Mouse (Mus musculus) stomach, postnatal 0 days (tissue): Measurements from ENCODE around the gene Mecom. TPM values are rescaled to one million over a fixed set of nuclear protein-coding genes. Genes with fewer than 3 reads are reported as not detected.
A peak's percentile ranks its signal among the peaks of the same experiment; 100 is the strongest.

Source experiments
- ATAC-seq: fragments of 200-750 bp; cut with Nextera tagmentation; 2 replicates; pipeline ENCODE4 v1.8.0; 2017; ENCODE audit not compliant: low FRiP score, low TSS enrichment
- DNase-seq: peaks from one replicate; pipeline ENCODE4 v3.0.0-alpha.2; 2016; ENCODE audit warnings: low spot score
- H3K27ac ChIP-seq: fragments of 300-500 bp; sonication (generic); replicated peaks from 2 replicates; pipeline ENCODE4 v1.5.1; 2014; ENCODE audit warnings: mild to moderate bottlenecking, control low read depth
- H3K27me3 ChIP-seq: fragments of 300-500 bp; sonication (generic); 2 replicates; pipeline ENCODE4 v1.6.1; 2014; ENCODE audit warnings: low read length; ENCODE audit not compliant: control insufficient read depth, insufficient read depth
- H3K36me3 ChIP-seq: fragments of 300-500 bp; sonication (generic); 2 replicates; pipeline ENCODE4 v1.6.1; 2014; ENCODE audit warnings: low read length, mixed read lengths; ENCODE audit not compliant: control insufficient read depth, insufficient read depth
- H3K4me1 ChIP-seq: fragments of 300-500 bp; sonication (generic); replicated peaks from 2 replicates; pipeline ENCODE4 v1.6.1; 2014; ENCODE audit warnings: antibody characterized with exemption; ENCODE audit not compliant: control insufficient read depth, insufficient read depth
- H3K4me2 ChIP-seq: fragments of 300-500 bp; sonication (generic); replicated peaks from 2 replicates; pipeline ENCODE4 v1.6.1; 2014; ENCODE audit warnings: low read depth, mild to moderate bottlenecking, control low read depth, moderate library complexity
- H3K4me3 ChIP-seq: fragments of 300-500 bp; sonication (generic); 2 replicates; pipeline ENCODE4 v1.5.1; 2014; ENCODE audit warnings: low read depth, low read length, control low read depth
- H3K9ac ChIP-seq: fragments of 300-500 bp; sonication (generic); 2 replicates; pipeline ENCODE4 v1.6.1; 2014; ENCODE audit warnings: mild to moderate bottlenecking, low read length, control low read depth, mixed read lengths
- H3K9me3 ChIP-seq: fragments of 300-500 bp; sonication (generic); 2 replicates; pipeline ENCODE4 v1.6.1; 2016; ENCODE audit warnings: low read length; ENCODE audit not compliant: control insufficient read depth
- CTCF ChIP-seq: IDR thresholded peaks from 2 replicates; pipeline ENCODE4 v1.5.1; 2016; ENCODE audit warnings: antibody characterized with exemption, low read depth, mild to moderate bottlenecking, moderate library complexity
- EP300 ChIP-seq: optimal IDR thresholded peaks from 2 replicates; pipeline ENCODE3; 2016; ENCODE audit warnings: antibody characterized with exemption
- WGBS: fragments of 180-500 bp; shearing (Covaris S2); extraction: QIAGEN DNeasy Blood & Tissue Kit; methylation state at CpG from one replicate; pipeline ENCODE4 v1.1.7; 2014; 5-methylcytosine and 5-hydroxymethylcytosine counted together
- polyA plus RNA-seq: library from polyadenylated mRNA; unstranded; fragments of >200 nt; fragmentation: Nextera tagmentation; extraction: Ambion mirVana; gene quantifications from 2 replicates; pipeline ENCODE4 v1.2.1, GENCODE M21; 2015

Gene Mecom
- polyA plus RNA-seq, 1 experiment from 2014 or later = 25.7 TPM

DNA sequence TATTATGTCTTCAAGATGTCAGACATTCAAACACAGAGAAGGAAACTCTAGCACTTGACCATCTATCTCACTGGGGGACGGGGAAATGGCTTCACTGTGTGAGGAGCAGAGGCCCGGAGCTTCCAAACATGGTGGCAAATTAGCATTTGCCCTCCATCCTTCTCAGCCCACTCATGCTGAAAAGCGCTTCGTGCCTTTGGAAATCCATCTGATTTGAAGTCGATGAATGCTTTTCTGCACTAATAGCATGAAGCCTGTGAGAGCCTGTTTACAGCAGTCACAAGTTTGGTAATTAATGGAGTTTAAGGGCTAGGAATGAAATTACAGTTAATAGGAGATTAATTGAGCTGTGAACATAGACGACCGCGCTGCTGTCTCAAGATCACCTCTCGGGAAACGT lies 270.2 kb downstream of the Mecom start:
- Histone ChIP-seq H3K9ac (no peak overlapping the region), H3K27me3 (no peaks in the 10 kb centered on the region), H3K27ac (no peak overlapping the region), H3K4me1 (no peaks in the 10 kb centered on the region), H3K4me3 (no peak overlapping the region), H3K4me2 (no peak overlapping the region), H3K36me3 (no peaks in the 10 kb centered on the region), H3K9me3 (no peaks in the 10 kb centered on the region)
- TF ChIP-seq CTCF = no peak
- no peak for TF ChIP-seq EP300
- ATAC-seq (no peak), DNase-seq (no peak)
- WGBS = 85% methylated on average over 10 of the region's 10 CpGs

GRCm38 (mm10) chr3:30276099-30276498 lies 271.7 kb downstream of the Mecom start:
- 89% methylated on average over 8 of the region's 8 CpGs for WGBS
- H3K4me3 ChIP-seq = no peak overlapping the region
- no peak for ATAC-seq

DNA sequence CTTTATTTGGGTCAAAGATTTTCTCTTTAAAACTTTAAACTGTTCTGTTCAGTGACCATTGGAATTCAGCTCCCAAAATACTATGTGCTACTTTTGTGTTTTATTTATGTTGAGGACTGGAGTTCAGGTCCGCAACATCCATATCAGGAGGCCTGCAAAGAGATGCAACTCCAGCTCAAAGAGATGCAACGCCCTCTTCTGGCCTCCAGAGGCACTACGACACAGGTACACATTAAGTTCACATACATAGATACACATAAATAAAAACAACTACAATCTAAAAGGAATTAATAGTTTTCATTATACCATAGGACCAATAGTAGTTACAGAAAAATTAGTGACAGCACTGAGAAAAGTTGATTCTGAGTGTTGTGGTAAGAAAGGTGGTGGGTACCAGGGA lies 278.6 kb downstream of the Mecom start:
- no peak overlapping the region for H3K4me3 ChIP-seq
- no peaks in the 10 kb centered on the region for H3K9me3 ChIP-seq
- H3K4me2 ChIP-seq = no peak overlapping the region
- no peaks in the 10 kb centered on the region for H3K27me3 ChIP-seq
- DNase-seq (no peak), ATAC-seq (no peak)
- no peak for TF ChIP-seq EP300
- peak; percentile 45 for TF ChIP-seq CTCF
- H3K36me3 ChIP-seq = no peaks in the 10 kb centered on the region
- H3K9ac ChIP-seq = no peak overlapping the region
- 74% methylated on average over 3 of the region's 3 CpGs for WGBS
- no peak overlapping the region for H3K27ac ChIP-seq
- no peaks in the 10 kb centered on the region for H3K4me1 ChIP-seq

More at GRCm38 (mm10) chr3:30276099-30276498, 271.7 kb downstream of the Mecom start:
- no peaks in the 10 kb centered on the region for H3K9me3 ChIP-seq
- TF ChIP-seq EP300 = no peak
- TF ChIP-seq CTCF = no peak
- no peak for DNase-seq
- H3K9ac ChIP-seq = no peak overlapping the region
- no peak overlapping the region for H3K4me2 ChIP-seq
- no peaks in the 10 kb centered on the region for H3K27me3 ChIP-seq
- H3K36me3 ChIP-seq = no peaks in the 10 kb centered on the region
- H3K27ac ChIP-seq = no peak overlapping the region
- H3K4me1 ChIP-seq = no peaks in the 10 kb centered on the region

- no peaks in the 10 kb centered on the region for H3K27me3 ChIP-seq
- 27% methylated on average over 4 of the region's 4 CpGs for WGBS
- H3K9me3 ChIP-seq = no peaks in the 10 kb centered on the region
- H3K27ac ChIP-seq = no peak overlapping the region
- no peak for ATAC-seq
- no peak overlapping the region for H3K4me3 ChIP-seq
- TF ChIP-seq EP300 (no peak), CTCF (no peak)
- no peaks in the 10 kb centered on the region for H3K4me1 ChIP-seq
- no peak for DNase-seq
- no peak overlapping the region for H3K4me2 ChIP-seq
- H3K9ac ChIP-seq = no peak overlapping the region
- no peaks in the 10 kb centered on the region for H3K36me3 ChIP-seq
Observed at GRCm38 (mm10) chr3:30260945-30261344, 286.9 kb downstream of the Mecom start.

GRCm38 (mm10) chr3:30258421-30258820 lies 289.4 kb downstream of the Mecom start:
- 49% methylated on average over 10 of the region's 10 CpGs for WGBS
- no peak overlapping the region for H3K4me3 ChIP-seq
- TF ChIP-seq CTCF = no peak
- no peak for TF ChIP-seq EP300
- ATAC-seq = no peak
- no peak overlapping the region for H3K27ac ChIP-seq
- H3K36me3 ChIP-seq = no peaks in the 10 kb centered on the region
- no peak overlapping the region for H3K9ac ChIP-seq
- no peak for DNase-seq
- no peaks in the 10 kb centered on the region for H3K4me1 ChIP-seq
- no peaks in the 10 kb centered on the region for H3K9me3 ChIP-seq
- H3K27me3 ChIP-seq = no peaks in the 10 kb centered on the region
- H3K4me2 ChIP-seq = no peak overlapping the region

DNA sequence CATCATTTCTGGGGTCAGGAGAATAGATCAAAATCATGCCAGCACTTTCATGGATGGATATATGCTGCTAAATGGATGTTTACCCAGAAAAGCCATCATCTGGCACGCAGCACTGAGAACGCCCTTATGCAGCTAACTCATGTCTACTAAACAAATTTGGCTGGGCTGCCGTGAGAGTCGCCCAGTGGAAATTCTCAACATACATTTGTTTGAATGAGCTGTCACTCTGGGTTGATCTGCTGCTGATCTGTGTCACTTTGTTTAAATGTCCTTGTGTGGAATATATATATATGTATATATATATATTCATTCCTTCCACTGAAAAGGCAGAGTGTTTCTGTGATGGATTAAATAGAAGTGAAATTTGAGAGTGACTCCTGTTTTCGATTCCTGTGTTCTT lies 290.0 kb downstream of the Mecom start:
- Histone ChIP-seq H3K36me3 (no peaks in the 10 kb centered on the region), H3K4me2 (no peak overlapping the region), H3K27ac (no peak overlapping the region), H3K9me3 (no peaks in the 10 kb centered on the region), H3K27me3 (no peaks in the 10 kb centered on the region), H3K9ac (no peak overlapping the region), H3K4me3 (no peak overlapping the region), H3K4me1 (no peaks in the 10 kb centered on the region)
- TF ChIP-seq EP300 (no peak), CTCF (no peak)
- DNase-seq (no peak), ATAC-seq (no peak)
- 47% methylated on average over 5 of the region's 5 CpGs for WGBS
